20 mouse cellular contexts compared by ENCODE assay signal in the genomic region with DNA sequence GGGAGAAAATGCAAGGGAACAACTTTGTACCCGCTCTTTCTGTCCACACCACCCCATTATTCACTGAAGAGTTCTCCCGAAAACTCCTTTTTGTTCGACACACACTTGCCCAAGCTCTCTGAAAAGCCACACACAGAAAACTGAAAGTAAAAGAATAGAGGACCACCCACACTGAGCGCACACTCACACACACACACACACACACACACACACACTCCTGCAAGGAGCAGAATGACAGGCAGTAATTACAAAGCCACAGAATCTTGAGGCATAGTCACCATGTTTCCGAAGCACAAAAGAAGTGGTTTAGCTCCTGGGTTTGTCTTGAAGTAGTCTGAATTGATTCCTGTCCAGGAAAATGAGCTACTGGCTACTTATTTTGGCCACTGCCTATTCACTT.
DNase-seq lines count a peak whose midpoint lies in the region; ATAC-seq and TF ChIP-seq lines count a peak whose summit lies in the region.
"Had no signal": no experiment of that assay in that cellular context is flagged by ENCODE, and none has a peak within 500 bp of the region (broad histone marks: within the 10 kb centered on the region; RNA-seq: fewer than 3 reads in every experiment).

No protein-coding gene starts in this region.

- intact Hi-C loops in left cerebral cortex, adult 2 months (cut with DNase I): no loop called here
- intact Hi-C loops in left cerebral cortex, postnatal 10 days (cut with DNase I): no loop called here

- H3K27ac ChIP-seq in left cerebral cortex, adult 2 months: peak overlapping the region; percentile 28; the same call in 1 of the 2 replicates
- H3K27ac ChIP-seq: embryonic facial prominence, embryonic 13.5 days; hindbrain, embryonic 13.5 days; limb, embryonic 12.5 days; midbrain, embryonic 12.5 days had no signal

- TF ChIP-seq POLR2A in brain, embryonic 14.5 days (IDR thresholded peaks at IDR 0.05; ENCODE audit: borderline replicate concordance, extremely low read depth, insufficient read depth, insufficient read length, poor library complexity, severe bottlenecking): no peak

- no peak overlapping the region for H3K4me3 ChIP-seq in left cerebral cortex, adult 2 months
- H3K4me3 ChIP-seq: embryonic facial prominence, embryonic 13.5 days; hindbrain, embryonic 13.5 days; limb, embryonic 12.5 days; midbrain, embryonic 12.5 days had no signal

- peak; percentile 17 to 53; a peak in 2 of 4 replicates for ATAC-seq in hematopoietic stem cell, adult 5-6 weeks (replicated peaks in 1 of 2; ENCODE audit: insufficient read depth in 1 of 2, low FRiP score in 2 of 2, low TSS enrichment in 1 of 2, low read depth in 1 of 2, poor library complexity in 2 of 2, severe bottlenecking in 2 of 2)
- ATAC-seq: liver, postnatal 0 days; lung, postnatal 0 days had no signal

- no peak for TF ChIP-seq CTCF in left cerebral cortex, adult 2 months (IDR thresholded peaks at IDR 0.05)
- no peak for TF ChIP-seq CTCF in brain, embryonic 14.5 days (IDR thresholded peaks at IDR 0.05; ENCODE audit: borderline replicate concordance, extremely low read depth, insufficient read depth, insufficient read length)

- DNase-seq in embryo, embryonic 10.5 days (ENCODE audit: low spot score): peak; percentile 30
- DNase-seq in embryo, embryonic 11 days: no peak
- no peak for DNase-seq in left cerebral cortex, adult 2 months (ENCODE audit: extremely low spot score in 1 of 2, low spot score in 2 of 2)
- no peak for DNase-seq in left cerebral cortex, postnatal 10 days (ENCODE audit: extremely low spot score in 1 of 2, low spot score in 2 of 2)
- DNase-seq in brain, embryonic 14.5 days (ENCODE audit: low read depth): peak; percentile 59
- DNase-seq in cerebellum, adult 18-20 months: no peak
- DNase-seq in frontal cortex, postnatal 25 days (ENCODE audit: low spot score in 2 of 2): no peak
- DNase-seq: adrenal gland, postnatal 10 days; cerebellum, adult 9-10 months; gastrocnemius, postnatal 14 days; heart, postnatal 10 days; kidney, adult 8-10 months; kidney, postnatal 10 days; liver, postnatal 0 days had no signal

Comparison
In these comparisons a context has a peak if more than half of its experiments do, and no peak if none do; other contexts are left out.
1. DNase-seq: peak in embryo, embryonic 10.5 days (single experiment) and brain, embryonic 14.5 days (single experiment); none in embryo, embryonic 11 days (single experiment), left cerebral cortex, adult 2 months (0 of 2), left cerebral cortex, postnatal 10 days (0 of 2), cerebellum, adult 18-20 months (0 of 2) and frontal cortex, postnatal 25 days (0 of 2).